Mouse (Mus musculus) heart, postnatal 0 days (tissue): ENCODE data around the gene Zbtb11.
A peak's percentile ranks its signal among the peaks of the same experiment; 100 is the strongest.

Experiments
- CTCF ChIP-seq: IDR thresholded peaks from 2 replicates; pipeline ENCODE4 v1.5.1; 2016; ENCODE audit warnings: antibody characterized with exemption, control low read depth, low read depth
- EP300 ChIP-seq: IDR thresholded peaks from 2 replicates; pipeline ENCODE4 v1.6.1; 2016; ENCODE audit warnings: antibody characterized with exemption, low read depth

DNA sequence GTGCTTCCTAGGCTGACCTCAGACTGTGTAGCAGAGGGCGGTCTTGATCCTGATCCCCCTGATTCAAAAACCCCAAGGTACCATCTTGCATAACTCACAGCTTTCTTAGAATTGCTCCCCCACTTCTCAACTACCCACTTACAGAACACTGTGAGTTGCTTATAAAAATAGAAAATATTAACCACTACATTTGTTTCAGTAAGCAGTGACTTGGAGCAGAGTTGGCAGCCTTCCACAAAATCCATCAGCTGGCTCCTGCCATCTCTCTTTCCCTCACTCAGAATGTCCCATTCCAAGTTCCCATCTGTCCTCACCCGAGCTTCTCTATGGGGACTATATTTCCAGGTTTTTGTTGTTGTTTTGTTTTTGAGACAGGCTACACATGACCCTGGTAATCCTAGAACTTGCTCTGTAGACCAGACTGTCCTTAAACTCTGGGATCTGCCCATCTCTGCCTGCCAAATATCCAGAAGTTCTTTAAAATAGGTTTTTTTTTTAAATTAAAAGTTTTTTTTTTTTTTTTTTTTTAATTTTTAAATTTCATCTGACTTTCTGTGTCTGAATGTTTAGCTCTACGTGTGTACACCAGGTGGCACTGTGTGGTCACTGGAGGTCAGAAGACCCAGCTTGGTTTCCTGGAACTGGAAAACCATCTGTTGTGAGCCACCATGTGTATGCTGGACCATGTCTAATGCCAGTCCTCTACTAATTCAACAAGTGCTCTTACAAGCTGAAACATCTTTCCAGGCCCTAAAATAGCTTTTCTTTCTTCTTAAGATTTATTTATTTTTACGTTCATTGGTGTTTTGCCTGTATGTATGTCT, 9.3 kb upstream of the Zbtb11 start:
- TF ChIP-seq CTCF (peak; percentile 49), EP300 (no peak)
